Mouse (Mus musculus) CD4-positive, CD25-positive, alpha-beta regulatory T cell, adult 2 months (primary cell): ENCODE data around the gene Slc12a7.

Source experiments
- DNase-seq: peaks from one replicate; pipeline ENCODE4 v3.0.0-alpha.2; 2012; ENCODE audit warnings: low read depth, low spot score

Gene Slc12a7

GRCm38 (mm10) chr13:73760126-73760525 is 27.2 kb downstream of the Slc12a7 start:
- peak; percentile 39 for DNase-seq

DNA sequence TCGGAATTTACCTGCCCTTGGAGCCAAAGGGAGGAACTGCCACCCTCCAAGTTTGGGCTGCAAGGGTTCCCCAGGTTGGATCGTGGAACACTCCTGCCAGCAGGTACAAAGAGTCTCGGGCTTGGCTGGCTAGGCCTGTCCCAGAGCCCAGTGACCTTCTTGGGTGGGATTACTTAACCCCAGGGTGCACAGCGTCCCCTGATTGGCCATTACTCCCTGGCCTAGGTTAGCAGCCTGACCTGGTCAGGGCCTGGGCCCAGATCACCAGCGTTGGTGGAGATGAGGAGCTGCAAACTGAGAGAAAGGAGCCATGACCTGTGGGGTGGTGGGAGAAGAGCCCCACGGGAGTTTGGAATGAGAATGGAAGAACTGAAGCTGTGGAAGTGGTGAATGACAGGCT is 30.0 kb downstream of the Slc12a7 start:
- DNase-seq = no peak

GRCm38 (mm10) chr13:73763439-73764255 is 30.8 kb downstream of the Slc12a7 start:
- peak; percentile 90 for DNase-seq

DNA sequence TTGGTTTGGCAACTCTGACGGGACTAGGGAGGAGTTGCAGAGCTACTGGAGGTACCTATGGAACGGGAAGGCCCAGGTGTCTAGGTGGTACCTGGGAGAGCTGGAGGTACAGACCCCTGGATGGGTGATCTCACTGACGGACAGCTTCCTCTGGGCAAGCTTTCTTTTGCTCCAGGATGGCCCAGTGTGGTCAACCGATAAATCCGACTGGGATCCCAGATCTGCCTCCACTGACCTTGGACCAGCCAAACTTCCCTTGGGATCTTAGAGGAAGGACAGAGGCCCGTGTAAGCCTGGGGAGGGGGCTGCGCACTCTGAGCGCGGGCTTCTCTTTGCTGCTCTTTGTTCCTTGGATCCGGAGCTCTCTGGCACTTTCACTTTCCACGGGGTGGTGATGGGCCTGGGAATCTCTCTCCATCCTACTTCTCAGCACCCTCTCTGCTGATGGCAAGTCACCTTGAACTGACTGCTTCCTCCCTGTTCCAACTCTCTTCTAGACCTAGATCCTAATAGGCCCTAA is 31.4 kb downstream of the Slc12a7 start:
- peak; percentile 18 for DNase-seq

- no peak for DNase-seq
Observed at GRCm38 (mm10) chr13:73765393-73765792, 32.5 kb downstream of the Slc12a7 start.

DNA sequence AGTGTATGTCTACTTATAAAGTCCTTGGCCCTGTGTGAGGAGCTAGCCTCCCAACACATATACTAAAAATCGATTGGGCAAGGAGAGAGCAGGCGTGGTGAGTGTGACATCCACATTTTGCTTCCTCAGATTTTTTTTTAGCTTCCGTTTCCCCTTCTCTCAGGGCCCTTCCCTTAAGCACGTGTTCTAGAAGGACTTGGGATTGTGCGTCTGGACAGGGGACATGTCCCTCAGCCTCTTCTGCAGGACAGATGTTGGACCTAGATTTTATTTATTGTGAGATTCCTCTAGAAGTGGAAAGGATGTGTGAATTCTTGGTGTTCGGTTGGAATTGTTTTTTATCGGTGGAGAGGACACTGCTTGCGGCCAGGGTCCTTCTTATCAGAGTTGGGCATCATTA is 34.3 kb downstream of the Slc12a7 start:
- DNase-seq = no peak

DNA sequence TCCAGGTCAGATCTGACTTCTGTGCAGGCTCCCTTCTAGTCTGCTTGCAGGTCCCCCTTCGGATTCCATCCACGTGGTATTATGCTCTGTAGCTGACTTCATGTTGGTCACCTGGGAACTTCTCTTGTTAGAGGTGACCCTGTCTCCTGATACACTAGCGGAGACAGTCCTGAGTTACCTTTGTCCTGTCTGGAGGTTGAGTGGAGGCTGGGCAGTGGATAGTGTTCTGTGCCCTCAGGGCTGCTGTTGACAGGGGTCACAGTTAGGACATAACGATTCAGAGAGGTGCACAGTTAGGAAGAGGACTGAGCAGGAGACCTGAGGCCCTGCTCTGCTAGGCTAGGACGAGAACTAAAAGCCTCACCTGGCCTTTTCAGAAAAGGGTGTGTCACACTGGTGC is 34.9 kb downstream of the Slc12a7 start:
- no peak for DNase-seq

GRCm38 (mm10) chr13:73768311-73768710 is 35.4 kb downstream of the Slc12a7 start:
- no peak for DNase-seq

- DNase-seq = no peak
Observed at GRCm38 (mm10) chr13:73769916-73770682, 37.2 kb downstream of the Slc12a7 start.

GRCm38 (mm10) chr13:73771131-73771530 is 38.2 kb downstream of the Slc12a7 start:
- DNase-seq = no peak

- peak; percentile 80 for DNase-seq
Observed at GRCm38 (mm10) chr13:73772655-73773054, 39.8 kb downstream of the Slc12a7 start.

GRCm38 (mm10) chr13:73773519-73774205 is 40.8 kb downstream of the Slc12a7 start:
- DNase-seq = peak; percentile 49

GRCm38 (mm10) chr13:73775786-73776185 is 42.9 kb downstream of the Slc12a7 start:
- DNase-seq = no peak

- no peak for DNase-seq
Observed at GRCm38 (mm10) chr13:73777578-73777977, 44.7 kb downstream of the Slc12a7 start.

GRCm38 (mm10) chr13:73782486-73782885 is 49.6 kb downstream of the Slc12a7 start:
- no peak for DNase-seq

DNA sequence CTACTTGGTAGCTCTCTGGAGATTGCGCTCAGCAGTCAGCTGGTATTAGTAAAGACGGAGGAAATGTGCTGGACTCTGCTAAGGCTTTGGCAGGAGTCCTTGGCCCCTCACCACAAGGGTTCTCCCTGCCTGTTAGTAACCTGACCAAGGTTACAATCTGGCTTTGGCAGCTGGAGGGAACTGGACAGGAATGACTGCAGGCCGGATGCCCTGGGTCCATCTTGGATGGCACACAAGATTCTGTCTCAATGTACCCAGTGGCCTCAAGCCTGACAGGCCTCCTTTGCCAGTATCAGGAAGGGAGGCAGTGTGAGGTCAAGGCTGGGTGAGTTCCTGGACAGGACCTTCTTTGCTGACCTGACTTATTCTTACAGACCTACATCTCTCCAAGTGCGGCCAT is 59.3 kb downstream of the Slc12a7 start:
- DNase-seq = no peak

- no peak for DNase-seq
Observed at GRCm38 (mm10) chr13:73793171-73793570, 60.3 kb downstream of the Slc12a7 start.

DNA sequence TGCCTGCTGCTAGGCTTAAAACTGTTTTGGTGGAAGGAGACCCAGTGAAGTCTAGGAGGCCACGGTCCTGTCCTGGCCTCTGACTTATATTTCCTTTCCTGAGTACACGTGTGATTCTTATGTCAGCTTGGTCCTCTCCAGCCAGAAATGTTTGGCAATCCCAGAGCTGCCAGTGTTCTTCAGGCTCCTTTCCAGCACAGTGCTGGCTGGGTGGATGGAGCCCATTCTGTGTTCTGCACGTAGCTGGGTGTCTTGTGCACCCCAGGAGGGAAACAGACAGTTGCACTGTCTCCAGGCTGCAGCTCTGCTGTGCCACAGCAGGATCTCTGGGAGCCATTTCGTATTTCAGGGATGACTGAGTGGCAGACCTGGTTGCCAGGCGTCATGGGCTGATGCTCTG is 66.2 kb downstream of the Slc12a7 start:
- no peak for DNase-seq

DNA sequence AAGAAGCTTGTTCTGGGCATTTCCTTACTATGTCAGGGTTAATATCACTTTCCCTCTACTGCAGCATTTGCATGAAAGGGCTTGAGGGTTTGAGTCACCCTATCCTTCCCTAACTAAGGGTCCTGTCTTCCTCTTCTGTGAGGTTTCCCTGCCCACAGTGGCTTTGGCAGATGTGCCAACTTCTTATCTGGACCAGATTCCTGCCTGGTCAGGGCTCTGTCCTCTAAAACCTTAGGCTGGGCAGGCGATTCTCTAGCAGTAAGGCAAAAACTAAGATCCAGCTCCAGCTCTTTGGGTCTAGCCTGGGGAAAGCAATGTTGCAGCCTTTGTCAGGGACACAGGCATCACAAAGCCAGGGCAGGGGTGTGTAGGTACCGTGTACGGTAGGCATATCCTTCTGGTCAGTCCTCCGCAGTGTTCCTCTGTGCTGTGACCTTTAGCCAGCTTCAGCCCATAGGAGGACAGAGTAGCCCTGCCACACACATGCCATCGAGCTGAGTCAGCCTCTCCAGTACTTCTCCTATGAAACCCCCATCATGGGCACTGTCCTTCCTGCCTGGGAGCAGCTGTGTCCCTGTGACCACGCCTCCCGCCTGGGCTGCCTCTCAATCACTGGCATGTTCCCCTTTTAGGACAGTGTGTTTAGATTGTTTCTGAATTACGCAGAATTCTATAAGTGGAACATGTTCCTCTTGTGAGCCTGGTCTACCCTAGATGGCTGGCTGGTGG is 70.7 kb downstream of the Slc12a7 start:
- DNase-seq = no peak

DNA sequence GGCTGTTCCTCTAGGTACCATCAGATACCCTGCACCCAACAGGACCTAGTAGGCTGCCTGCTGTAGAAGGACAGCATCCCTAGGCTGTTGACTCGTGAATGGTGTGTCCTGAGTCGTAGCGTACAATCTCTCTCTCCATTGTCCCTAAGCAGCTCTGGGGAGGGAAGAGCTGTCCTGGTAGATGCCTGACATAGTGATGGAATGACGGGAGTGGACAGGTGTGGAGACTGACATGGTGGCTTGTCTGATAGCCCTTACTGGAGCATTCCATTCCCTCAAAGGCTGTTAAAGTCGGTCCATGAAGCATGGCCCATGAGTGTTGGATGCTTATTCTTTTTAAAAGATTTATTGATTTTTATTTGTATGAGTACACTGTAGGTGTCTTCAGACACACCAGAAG is 72.0 kb downstream of the Slc12a7 start:
- DNase-seq = no peak

GRCm38 (mm10) chr13:73812936-73813335 is 80.0 kb downstream of the Slc12a7 start:
- no peak for DNase-seq
